Mouse (Mus musculus) cerebellum, adult 2 months (tissue): ENCODE results near the gene Cd300c.

Experiments
- CTCF ChIP-seq: fragments of 200-500 bp; IDR thresholded peaks from 2 replicates; pipeline ENCODE4 v1.5.1; 2011; ENCODE audit warnings: low read depth, mild to moderate bottlenecking, control low read depth, low read length, moderate library complexity, borderline replicate concordance; ENCODE audit not compliant: insufficient read depth
- POLR2A ChIP-seq: fragments of 200-500 bp; IDR thresholded peaks from 2 replicates; pipeline ENCODE4 v1.6.1; 2011; ENCODE audit warnings: low read length, control low read depth, borderline replicate concordance; ENCODE audit not compliant: insufficient read depth

GRCm38 (mm10) chr11:114972726-114973125 is 3.8 kb upstream of the Cd300c start:
- TF ChIP-seq CTCF = no peak
- no peak for TF ChIP-seq POLR2A
